Mouse (Mus musculus) CH12.LX (cell line): ENCODE results near the gene Adipor2.

ENCODE experiments used
- CTCF ChIP-seq, 2 experiments: IDR thresholded peaks in 1 of 2; conservative IDR thresholded peaks in 1 of 2; 2 replicates each; pipeline ENCODE4 v1.5.1; 2011 to 2012; ENCODE audit warnings: low read depth in 2 of 2, low read length in 2 of 2, improper control_type of control experiment in 1 of 2, inconsistent platforms in 1 of 2, mild to moderate bottlenecking in 1 of 2, moderate library complexity in 1 of 2
- ELF1 ChIP-seq: IDR thresholded peaks from 2 replicates; pipeline ENCODE4 v1.6.1; 2014; ENCODE audit warnings: low read depth, mild to moderate bottlenecking, inconsistent platforms, low read length, improper control_type of control experiment
- POLR2A ChIP-seq: IDR thresholded peaks from 2 replicates; pipeline ENCODE4 v1.6.1; 2011; ENCODE audit warnings: low read depth, mild to moderate bottlenecking, improper control_type of control experiment, low read length
- RCOR1 ChIP-seq: conservative IDR thresholded peaks from 2 replicates; pipeline ENCODE4 v1.6.1; 2012; ENCODE audit warnings: low read depth, mild to moderate bottlenecking, inconsistent platforms, low read length, improper control_type of control experiment

DNA sequence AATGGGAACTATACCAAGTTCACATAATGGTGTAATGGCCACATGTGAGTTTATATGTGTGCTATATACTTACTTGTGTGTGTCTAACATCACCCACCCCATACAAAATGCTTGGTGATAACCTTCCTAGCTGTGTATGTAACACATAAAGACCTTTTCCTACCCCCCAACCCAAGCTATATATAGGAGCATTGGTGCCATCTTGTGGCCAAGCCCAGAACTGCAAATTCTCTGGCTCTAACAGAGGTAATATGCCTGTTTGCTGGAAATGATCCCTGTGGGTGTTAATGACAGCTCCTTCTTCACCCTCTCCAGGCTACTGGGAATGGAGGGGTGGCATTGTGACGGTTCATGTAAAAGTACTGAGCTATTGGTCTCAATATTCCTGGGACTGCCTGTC is 69.3 kb downstream of the Adipor2 start:
- TF ChIP-seq CTCF (conservative IDR thresholded peaks at IDR 0.05 in 1 of 2, IDR thresholded peaks at IDR 0.05 in 1 of 2; ENCODE audit: low read depth in 2 of 2, low read length in 2 of 2) (peak; percentile 86 to 91), RCOR1 (no peak), POLR2A (no peak), ELF1 (no peak)
